Mouse (Mus musculus) bone marrow, adult 2 months (tissue): ENCODE data around the gene Olfr1411.

Experiments used
- CTCF ChIP-seq: fragments of 200-500 bp; IDR thresholded peaks from 2 replicates; pipeline ENCODE4 v1.5.1; 2011; ENCODE audit warnings: low read length, control low read depth; ENCODE audit not compliant: control insufficient read depth, insufficient read depth
- POLR2A ChIP-seq: fragments of 200-500 bp; IDR thresholded peaks from 2 replicates; pipeline ENCODE4 v1.6.1; 2011; ENCODE audit warnings: low read depth, mild to moderate bottlenecking, control low read depth, low read length, borderline replicate concordance; ENCODE audit not compliant: control insufficient read depth

GRCm38 (mm10) chr1:92646601-92647000 lies 52.4 kb downstream of the Olfr1411 start:
- TF ChIP-seq POLR2A (no peak), CTCF (no peak)
